Mouse (Mus musculus): ENCODE results near the gene Mrps2. TPM values are rescaled to one million over a fixed set of nuclear protein-coding genes. Genes with fewer than 3 reads are reported as not detected.
"Not testable (repeated sequence)": the region's sequence is repeated elsewhere in the genome, so short reads cannot be mapped to it uniquely, and the experiment has no call there.

The Mrps2 gene
- polyA plus RNA-seq, 1 experiment from 2014 or later = 53.3 TPM

DNA sequence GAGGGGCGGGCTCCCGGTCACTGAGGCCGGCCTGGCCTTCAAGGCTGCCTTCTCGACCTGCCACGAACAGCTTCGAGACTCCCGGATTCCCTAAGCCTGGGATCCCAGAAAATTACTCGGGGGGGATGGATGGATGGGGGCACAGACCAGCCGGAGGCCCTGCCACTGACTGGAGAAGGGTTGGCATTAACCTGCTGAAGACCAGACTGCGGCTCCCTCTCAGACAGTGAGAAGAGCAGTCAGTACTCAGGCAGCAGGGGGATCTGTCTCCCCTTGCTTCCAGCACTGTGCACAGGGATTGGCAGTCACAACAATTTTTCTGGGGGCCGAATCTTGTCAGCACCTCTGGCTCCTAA lies 20.6 kb upstream of the Mrps2 start:
- peak overlapping the region; percentile 91 for H3K4me2 ChIP-seq (replicated peaks)
- H3K4me1 ChIP-seq = peaks cover 20% of the 10 kb centered on the region
- H3K4me3 ChIP-seq = peak overlapping the region; percentile 75
- peak overlapping the region; percentile 78 for H3K9ac ChIP-seq (replicated peaks)
- H3K27me3 ChIP-seq = peaks cover 10% of the 10 kb centered on the region
- WGBS = 11% methylated on average over 11 of the region's 11 CpGs
- ATAC-seq (ENCODE audit: low FRiP score, low read depth) = peak; percentile 34; the same call in 1 of the 2 replicates
- H3K9me3 ChIP-seq = no peaks in the 10 kb centered on the region
- peak overlapping the region; percentile 31; the same call in 1 of the 2 replicates for H3K27ac ChIP-seq (replicated peaks)
- peaks cover 17% of the 10 kb centered on the region for H3K36me3 ChIP-seq

DNA sequence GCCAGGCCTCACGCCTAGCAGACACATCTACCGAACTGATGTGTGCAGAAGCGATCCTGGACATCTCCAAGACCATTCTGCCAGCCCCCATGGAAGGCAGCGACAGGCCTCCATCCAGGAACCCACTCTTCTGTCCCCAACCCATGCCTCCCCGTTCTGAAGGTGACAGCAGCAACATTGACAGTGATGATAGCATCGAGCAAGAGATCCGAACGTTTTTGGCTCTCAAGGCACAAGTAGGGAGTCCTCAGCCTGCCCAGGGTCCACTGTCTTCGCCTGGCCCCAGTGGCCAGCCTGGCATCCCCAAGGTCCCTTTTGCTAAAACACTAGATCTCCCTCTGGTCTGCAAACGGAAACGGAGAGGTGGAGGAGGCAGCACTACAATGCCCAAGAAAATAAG lies 16.2 kb upstream of the Mrps2 start:
- no peaks in the 10 kb centered on the region; the same call in 1 of the 2 replicates for H3K27me3 ChIP-seq
- ATAC-seq (ENCODE audit: low FRiP score, low read depth) = no peak
- WGBS = 89% methylated on average over 11 of the region's 11 CpGs

DNA sequence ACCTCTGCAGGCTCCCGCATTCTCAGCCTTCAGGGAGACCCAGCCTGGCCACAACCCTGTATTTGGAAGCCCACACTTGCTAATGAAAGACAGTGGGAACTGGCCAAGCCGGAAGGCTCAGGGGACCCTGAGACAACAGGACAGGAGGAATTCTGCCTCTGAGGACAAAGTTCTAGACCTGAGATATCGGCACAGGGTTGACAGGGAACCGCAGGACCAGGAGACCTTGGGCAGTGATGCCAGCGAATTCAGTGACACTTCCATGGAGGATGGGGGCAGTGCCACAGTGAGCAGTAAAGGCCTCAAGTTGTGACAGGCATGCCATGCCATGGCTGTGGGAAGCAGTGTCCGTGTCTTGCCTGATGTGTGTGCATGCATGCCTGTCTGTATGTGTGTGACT lies 14.3 kb upstream of the Mrps2 start:
- Histone ChIP-seq H3K27me3 (no peaks in the 10 kb centered on the region), H3K4me2 (replicated peaks) (no peak overlapping the region), H3K4me3 (no peak overlapping the region), H3K9ac (replicated peaks) (no peak overlapping the region), H3K27ac (replicated peaks) (no peak overlapping the region), H3K9me3 (no peaks in the 10 kb centered on the region), H3K36me3 (peaks cover 24% of the 10 kb centered on the region), H3K4me1 (no peaks in the 10 kb centered on the region)
- 90% methylated on average over 6 of the region's 6 CpGs for WGBS
- ATAC-seq (ENCODE audit: low FRiP score, low read depth) = no peak

More for the DNA sequence above, 16.2 kb upstream of the Mrps2 start:
- no peak overlapping the region for H3K9ac ChIP-seq (replicated peaks)
- H3K27ac ChIP-seq (replicated peaks) = no peak overlapping the region
- H3K9me3 ChIP-seq = no peaks in the 10 kb centered on the region
- no peak overlapping the region for H3K4me3 ChIP-seq
- H3K4me1 ChIP-seq = peaks cover 11% of the 10 kb centered on the region
- peaks cover 24% of the 10 kb centered on the region for H3K36me3 ChIP-seq
- H3K4me2 ChIP-seq (replicated peaks) = no peak overlapping the region

DNA sequence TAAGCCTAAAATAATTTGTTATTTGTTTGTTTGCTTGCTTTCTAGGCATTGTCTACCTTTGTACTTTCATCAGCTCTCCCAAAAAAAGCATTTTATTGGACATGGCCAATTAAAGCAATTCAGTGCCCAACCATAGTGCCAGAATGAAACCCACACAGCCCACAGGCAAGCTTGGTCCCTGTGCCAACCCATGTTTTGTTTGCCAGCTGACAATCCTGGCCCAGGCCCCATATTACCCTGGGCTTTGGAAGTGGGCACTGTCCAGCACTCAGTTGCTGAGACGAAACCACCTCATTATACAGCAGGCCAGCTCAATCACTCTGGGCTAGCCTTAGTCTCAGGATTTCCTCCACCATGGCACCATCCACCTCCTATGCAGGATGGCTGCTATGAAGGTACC lies 11.2 kb upstream of the Mrps2 start:
- H3K4me2 ChIP-seq (replicated peaks) = no peak overlapping the region
- no peak overlapping the region for H3K27ac ChIP-seq (replicated peaks)
- no peak overlapping the region for H3K4me3 ChIP-seq
- WGBS = 65% methylated on average over 1 of the region's 1 CpGs
- H3K27me3 ChIP-seq = no peaks in the 10 kb centered on the region
- no peaks in the 10 kb centered on the region for H3K4me1 ChIP-seq
- no peaks in the 10 kb centered on the region for H3K9me3 ChIP-seq
- no peak overlapping the region for H3K9ac ChIP-seq (replicated peaks)
- peaks cover 14% of the 10 kb centered on the region for H3K36me3 ChIP-seq
- ATAC-seq (ENCODE audit: low FRiP score, low read depth) = no peak

DNA sequence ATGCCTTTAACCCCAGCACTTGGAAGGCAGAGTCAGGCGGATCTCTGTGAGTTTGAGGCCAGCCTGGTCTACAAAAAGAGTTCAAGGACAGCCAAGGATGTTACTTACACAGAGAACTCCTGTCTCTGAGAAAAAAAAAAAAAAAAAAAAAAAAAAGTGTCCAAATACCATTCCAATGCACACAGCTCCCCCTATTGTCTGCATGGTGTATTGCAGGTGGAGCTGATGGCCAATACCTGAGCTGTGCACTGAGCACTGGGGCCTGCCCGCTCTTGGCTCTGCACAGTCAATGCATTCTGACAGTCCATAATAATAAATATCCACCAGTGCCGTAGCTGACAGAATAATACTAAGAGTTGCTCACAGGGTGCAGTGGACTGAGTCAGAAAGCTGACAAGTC lies 3.9 kb upstream of the Mrps2 start:
- 47% methylated on average over 3 of the region's 3 CpGs for WGBS
- H3K36me3 ChIP-seq = 0 out of 2 replicates have a peak, but pooled peaks cover 2% of the 10 kb centered on the region
- ATAC-seq (ENCODE audit: low FRiP score, low read depth) = no peak
- no peak overlapping the region for H3K4me2 ChIP-seq (replicated peaks)
- peaks cover 16% of the 10 kb centered on the region for H3K27me3 ChIP-seq
- H3K9me3 ChIP-seq = no peaks in the 10 kb centered on the region
- H3K9ac ChIP-seq (replicated peaks) = no peak overlapping the region
- H3K4me1 ChIP-seq = peaks cover 22% of the 10 kb centered on the region
- H3K27ac ChIP-seq (replicated peaks) = no peak overlapping the region
- no peak overlapping the region for H3K4me3 ChIP-seq

DNA sequence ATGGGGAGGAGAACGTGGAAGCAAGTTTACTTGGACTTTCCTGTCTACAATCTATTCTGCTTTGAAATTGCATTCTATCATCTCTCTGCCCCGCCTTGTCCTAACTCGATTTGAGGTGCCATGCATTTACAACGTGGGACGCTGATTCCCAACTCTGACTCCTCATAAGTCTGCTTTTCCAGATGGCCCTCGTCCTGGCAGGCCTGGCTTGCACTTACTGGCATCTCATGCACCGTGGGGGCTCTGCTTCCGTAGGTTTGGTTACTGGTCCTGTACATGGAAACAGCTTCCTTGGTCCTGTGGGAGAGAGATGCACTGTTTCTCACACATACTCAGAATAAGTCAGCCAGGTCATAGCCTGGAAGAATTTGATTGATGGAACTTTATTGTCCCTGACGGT lies 2.9 kb upstream of the Mrps2 start:
- Histone ChIP-seq H3K9me3 (no peaks in the 10 kb centered on the region), H3K27ac (replicated peaks) (no peak overlapping the region), H3K4me3 (no peak overlapping the region), H3K4me2 (replicated peaks) (no peak overlapping the region), H3K4me1 (peaks cover 22% of the 10 kb centered on the region), H3K9ac (replicated peaks) (no peak overlapping the region), H3K36me3 (peaks cover 12% of the 10 kb centered on the region), H3K27me3 (peaks cover 16% of the 10 kb centered on the region)
- 79% methylated on average over 9 of the region's 9 CpGs for WGBS
- no peak for ATAC-seq (ENCODE audit: low FRiP score, low read depth)

DNA sequence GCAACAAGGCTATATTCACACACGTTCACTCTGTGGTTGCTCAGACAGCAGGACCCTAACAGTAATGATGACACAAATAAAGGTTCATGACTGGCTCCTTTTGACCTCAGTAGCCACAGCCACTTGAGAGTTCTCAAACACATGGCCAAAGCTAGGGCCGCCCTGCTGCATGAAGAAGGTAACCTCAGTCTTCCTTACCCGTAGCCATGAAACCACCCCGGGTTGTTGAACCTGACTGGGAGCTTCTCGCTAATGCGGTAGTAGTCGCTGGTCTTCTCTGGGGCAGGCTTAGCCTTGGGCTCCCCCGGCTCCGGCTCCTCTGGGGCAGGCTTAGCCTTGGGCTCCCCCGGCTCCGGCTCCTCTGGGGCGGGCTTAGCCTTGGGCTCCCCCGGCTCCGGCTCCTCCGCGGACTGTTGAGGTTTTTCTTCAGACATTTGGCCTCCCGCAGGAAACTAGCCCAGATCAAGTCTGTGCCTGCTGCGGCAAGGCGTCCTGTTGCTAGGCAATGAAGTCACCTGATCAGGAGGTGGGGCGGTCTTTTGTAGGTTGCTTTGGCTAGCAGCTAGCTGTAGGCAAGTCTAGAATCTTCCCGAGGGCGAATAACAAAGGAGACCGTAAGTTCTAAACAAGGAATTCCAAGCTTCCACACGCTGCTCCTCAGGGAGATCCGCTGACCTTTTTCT lies 1.9 kb upstream of the Mrps2 start, which contains the start of gene 1700007K13Rik:
Gene 1700007K13Rik (minus strand): TSS at position 497 of the 683 bp plus-strand sequence.
- peak within 1 kb of the TSS; percentile 56 for H3K4me2 ChIP-seq (replicated peaks)
- no peak within 1 kb of the TSS for H3K27ac ChIP-seq (replicated peaks)
- peak within 1 kb of the TSS; percentile 27 for H3K4me3 ChIP-seq
- H3K9ac ChIP-seq (replicated peaks) = peak within 1 kb of the TSS; percentile 41; the same call in 1 of the 2 replicates
- peaks cover 16% of the 10 kb centered on the region for H3K27me3 ChIP-seq
- 4% methylated on average over 25 of the region's 25 CpGs for WGBS
- peaks cover 22% of the 10 kb centered on the region for H3K4me1 ChIP-seq
- peak; percentile 48; the same call in 1 of the 2 replicates for ATAC-seq (ENCODE audit: low FRiP score, low read depth)
- H3K9me3 ChIP-seq = no peaks in the 10 kb centered on the region
- H3K36me3 ChIP-seq = peaks cover 23% of the 10 kb centered on the region

DNA sequence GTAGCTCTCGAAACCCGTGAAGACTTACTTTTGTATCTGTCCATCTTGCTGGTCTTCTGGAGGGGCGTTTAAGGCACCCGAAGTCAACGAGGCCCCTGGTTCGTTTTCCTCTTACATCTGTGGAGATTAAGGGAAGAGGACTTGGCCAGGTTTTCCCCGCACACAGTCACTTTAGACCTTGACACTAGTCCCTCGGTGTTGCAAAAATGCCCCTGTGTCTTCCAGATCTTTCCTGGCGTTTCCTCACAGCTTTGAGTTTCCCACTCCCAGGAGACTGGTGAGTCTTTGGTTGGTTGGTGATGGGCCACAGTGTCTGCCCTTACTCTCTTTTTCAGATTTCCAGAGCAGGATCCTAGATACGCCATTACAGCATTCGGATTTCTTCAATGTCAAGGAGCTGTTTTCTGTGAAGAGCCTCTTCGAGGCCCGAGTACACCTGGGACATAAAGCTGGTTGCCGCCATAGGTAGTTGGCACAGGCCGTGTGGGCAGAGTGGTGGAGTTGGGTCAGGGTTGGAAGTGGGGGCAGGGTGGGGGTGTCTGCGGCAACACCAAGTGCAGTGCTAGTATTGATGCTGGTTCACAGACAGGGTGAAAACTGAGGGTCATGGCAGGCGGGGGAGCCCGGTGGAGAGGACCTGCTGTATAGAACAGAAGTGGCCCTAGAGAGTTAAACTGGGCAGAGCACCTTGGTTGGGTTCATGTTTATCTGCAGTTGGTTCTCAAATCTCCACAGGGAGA lies 790 bp downstream of the Mrps2 start:
- peak overlapping the region; percentile 75 for H3K4me3 ChIP-seq
- peak overlapping the region; percentile 83 for H3K4me2 ChIP-seq (replicated peaks)
- no peak for ATAC-seq (ENCODE audit: low FRiP score, low read depth)
- no peak overlapping the region for H3K27ac ChIP-seq (replicated peaks)
- peaks cover 46% of the 10 kb centered on the region for H3K36me3 ChIP-seq
- no peaks in the 10 kb centered on the region; the same call in 1 of the 2 replicates for H3K9me3 ChIP-seq
- WGBS = 54% methylated on average over 18 of the region's 18 CpGs
- peaks cover 16% of the 10 kb centered on the region for H3K27me3 ChIP-seq
- H3K4me1 ChIP-seq = peaks cover 22% of the 10 kb centered on the region
- H3K9ac ChIP-seq (replicated peaks) = peak overlapping the region; percentile 90

DNA sequence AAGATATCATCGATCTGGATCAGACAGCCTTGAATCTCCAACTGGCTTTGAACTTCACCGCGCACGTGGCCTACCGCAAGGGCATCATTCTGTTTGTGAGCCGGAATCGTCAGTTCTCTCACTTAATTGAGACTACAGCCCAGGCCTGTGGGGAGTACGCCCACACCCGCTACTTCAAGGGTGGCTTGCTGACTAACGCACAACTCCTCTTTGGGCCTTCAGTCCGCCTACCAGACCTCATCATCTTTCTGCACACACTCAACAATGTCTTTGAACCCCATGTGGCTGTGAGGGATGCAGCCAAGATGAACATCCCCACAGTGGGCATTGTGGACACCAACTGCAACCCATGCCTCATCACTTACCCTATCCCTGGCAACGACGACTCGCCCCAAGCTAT lies 1.6 kb downstream of the Mrps2 start:
- Histone ChIP-seq H3K4me2 (replicated peaks) (no peak overlapping the region), H3K27me3 (peaks cover 16% of the 10 kb centered on the region), H3K36me3 (peaks cover 46% of the 10 kb centered on the region), H3K9ac (replicated peaks) (no peak overlapping the region), H3K4me1 (peaks cover 22% of the 10 kb centered on the region), H3K27ac (replicated peaks) (no peak overlapping the region), H3K9me3 (no peaks in the 10 kb centered on the region; the same call in 1 of the 2 replicates), H3K4me3 (no peak overlapping the region)
- ATAC-seq (ENCODE audit: low FRiP score, low read depth) = no peak
- whole genome bisulfite sequencing = 97% methylated on average over 14 of the region's 14 CpGs

DNA sequence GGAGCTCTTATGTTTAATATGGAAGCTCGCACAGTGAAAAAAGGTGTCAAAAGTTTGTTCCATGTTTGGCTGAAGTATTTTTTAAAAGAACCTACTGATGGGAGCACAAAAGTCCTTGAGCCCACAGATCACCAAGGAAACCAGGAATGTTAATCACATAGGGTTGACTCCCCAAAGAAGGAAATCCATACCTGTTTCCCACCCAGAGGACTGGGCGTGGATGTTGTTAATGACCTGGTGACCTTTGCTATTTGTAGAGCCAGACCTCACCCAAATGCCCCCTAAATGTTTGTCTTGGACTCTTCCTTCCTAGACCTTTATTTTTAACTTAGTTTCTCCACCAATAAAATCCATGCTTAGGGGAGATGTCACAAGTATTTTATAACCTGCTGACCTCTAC lies 2.7 kb downstream of the Mrps2 start:
- Histone ChIP-seq H3K4me3 (no peak overlapping the region), H3K27ac (replicated peaks) (no peak overlapping the region), H3K36me3 (peaks cover 46% of the 10 kb centered on the region), H3K27me3 (0 out of 2 replicates have a peak, but pooled peaks cover 4% of the 10 kb centered on the region), H3K9ac (replicated peaks) (no peak overlapping the region), H3K4me2 (replicated peaks) (no peak overlapping the region), H3K4me1 (peaks cover 18% of the 10 kb centered on the region), H3K9me3 (no peaks in the 10 kb centered on the region; the same call in 1 of the 2 replicates)
- WGBS = 87% methylated on average over 2 of the region's 2 CpGs
- no peak for ATAC-seq (ENCODE audit: low FRiP score, low read depth)

DNA sequence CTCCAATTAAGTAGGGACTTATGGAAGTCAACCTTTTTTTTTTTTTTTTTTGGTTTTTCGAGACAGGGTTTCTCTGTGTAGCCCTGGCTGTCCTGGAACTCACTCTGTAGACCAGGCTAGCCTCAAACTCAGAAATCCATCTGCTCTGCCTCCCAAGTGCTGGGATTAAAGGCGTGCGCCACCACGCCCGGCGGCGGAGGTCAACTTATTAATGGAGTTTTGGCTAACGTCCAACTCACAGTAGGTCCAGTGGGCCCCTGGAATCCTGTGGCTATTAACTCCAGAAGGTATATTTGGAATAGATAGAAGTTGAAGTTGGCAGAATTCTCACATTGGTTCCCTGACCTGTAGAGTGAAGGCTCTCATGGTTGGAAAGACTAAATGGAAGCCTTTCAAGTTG lies 4.1 kb downstream of the Mrps2 start:
- H3K27ac ChIP-seq (replicated peaks); ATAC-seq (ENCODE audit: low FRiP score, low read depth); H3K9ac ChIP-seq (replicated peaks); H3K4me2 ChIP-seq (replicated peaks); H3K4me3 ChIP-seq; H3K27me3 ChIP-seq; H3K9me3 ChIP-seq; H3K4me1 ChIP-seq: not testable (repeated sequence)
- WGBS = 91% methylated on average over 8 of the region's 8 CpGs
- peaks cover 46% of the 10 kb centered on the region for H3K36me3 ChIP-seq

DNA sequence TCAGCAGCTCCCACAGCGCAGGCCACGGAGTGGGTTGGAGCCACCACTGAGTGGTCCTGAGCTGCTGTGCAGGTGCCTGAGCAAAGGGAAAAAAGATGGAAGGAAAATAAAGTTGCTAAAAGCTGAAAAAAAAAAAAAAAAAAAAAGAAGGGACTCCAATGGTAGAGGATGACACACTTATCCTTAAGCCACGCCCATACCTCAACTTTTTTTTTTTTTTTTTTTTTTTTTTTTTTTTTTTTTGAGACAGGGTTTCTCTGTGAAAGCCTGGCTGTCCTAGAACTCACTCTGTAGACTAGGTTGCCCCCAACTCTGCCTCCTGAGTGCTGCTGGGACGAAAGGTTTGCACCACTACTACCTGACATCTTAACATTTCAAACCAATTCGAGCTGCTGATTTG lies 10.1 kb downstream of the Mrps2 start:
- H3K9me3 ChIP-seq; ATAC-seq (ENCODE audit: low FRiP score, low read depth): not testable (repeated sequence)

More for the DNA sequence above, 10.1 kb downstream of the Mrps2 start:
- 90% methylated on average over 5 of the region's 5 CpGs for WGBS
- H3K36me3 ChIP-seq; H3K4me3 ChIP-seq; H3K9ac ChIP-seq (replicated peaks); H3K4me2 ChIP-seq (replicated peaks); H3K27me3 ChIP-seq; H3K27ac ChIP-seq (replicated peaks); H3K4me1 ChIP-seq: not testable (repeated sequence)

Data from midbrain, embryonic 12.5 days (tissue).